Mouse (Mus musculus) heart, embryonic 13.5 days (tissue): Measurements from ENCODE around the gene Gm49391. TPM values are rescaled to one million over a fixed set of nuclear protein-coding genes. Genes with fewer than 3 reads are reported as not detected.

Experiments
- ATAC-seq: fragments of 200-750 bp; cut with Nextera tagmentation; 2 replicates; pipeline ENCODE4 v1.8.0; 2017; ENCODE audit warnings: moderate TSS enrichment; ENCODE audit not compliant: insufficient number of reproducible peaks, low FRiP score, low TSS enrichment; ENCODE audit errors: extremely low read depth
- H3K27ac ChIP-seq: fragments of 300-500 bp; sonication (generic); replicated peaks from 2 replicates; pipeline ENCODE4 v1.5.1; 2015; ENCODE audit warnings: moderate library complexity, mild to moderate bottlenecking, inconsistent platforms
- H3K27me3 ChIP-seq: fragments of 300-500 bp; sonication (generic); replicated peaks from 2 replicates; pipeline ENCODE4 v1.6.1; 2015; ENCODE audit warnings: mild to moderate bottlenecking, inconsistent platforms
- H3K36me3 ChIP-seq: fragments of 300-500 bp; sonication (generic); 2 replicates; pipeline ENCODE4 v1.6.1; 2015; ENCODE audit warnings: mild to moderate bottlenecking, inconsistent platforms
- H3K4me1 ChIP-seq: fragments of 300-500 bp; sonication (generic); 2 replicates; pipeline ENCODE4 v1.6.1; 2015; ENCODE audit warnings: inconsistent platforms
- H3K4me2 ChIP-seq: fragments of 300-500 bp; sonication (generic); 2 replicates; pipeline ENCODE4 v1.6.1; 2015; ENCODE audit warnings: inconsistent platforms, mild to moderate bottlenecking, moderate library complexity
- H3K4me3 ChIP-seq: fragments of 300-500 bp; sonication (generic); 2 replicates; pipeline ENCODE4 v1.5.1; 2015; ENCODE audit warnings: moderate library complexity, mild to moderate bottlenecking, inconsistent platforms
- H3K9ac ChIP-seq: fragments of 300-500 bp; sonication (generic); 2 replicates; pipeline ENCODE4 v1.6.1; 2015; ENCODE audit warnings: inconsistent platforms, mild to moderate bottlenecking, moderate library complexity
- H3K9me3 ChIP-seq: fragments of 300-500 bp; sonication (generic); 2 replicates; pipeline ENCODE4 v1.6.1; 2016; ENCODE audit warnings: inconsistent platforms
- WGBS: fragments of 180-500 bp; shearing (Covaris S2); methylation state at CpG from one replicate; pipeline ENCODE4 v1.1.7; 2015; ENCODE audit warnings: mixed read lengths; 5-methylcytosine and 5-hydroxymethylcytosine counted together
- polyA plus RNA-seq: library from polyadenylated mRNA; unstranded; fragments of >200 nt; fragmentation: Nextera tagmentation; extraction: Ambion mirVana; gene quantifications from 2 replicates; pipeline ENCODE4 v1.2.1, GENCODE M21; 2015

Gene Gm49391
- polyA plus RNA-seq, 1 experiment from 2014 or later = 3.9 TPM

- no peak within 1 kb of the TSS for H3K4me3 ChIP-seq
- H3K9ac ChIP-seq = no peak within 1 kb of the TSS
- ATAC-seq = no peak
- H3K27me3 ChIP-seq = no peaks in the 10 kb centered on the region
- H3K27ac ChIP-seq = no peak within 1 kb of the TSS
- 40% methylated on average over 1 of the region's 1 CpGs for WGBS
- no peak within 1 kb of the TSS for H3K4me2 ChIP-seq
- no peaks in the 10 kb centered on the region for H3K36me3 ChIP-seq
- no peaks in the 10 kb centered on the region for H3K4me1 ChIP-seq
- no peaks in the 10 kb centered on the region for H3K9me3 ChIP-seq
These were observed 72.1 kb downstream of the Gm49391 start, which contains the start of gene 4930486L24Rik for GRCm38 (mm10) chr13:60864281-60864680. Gene 4930486L24Rik, minus strand, starts transcription at chr13:60864475.

DNA sequence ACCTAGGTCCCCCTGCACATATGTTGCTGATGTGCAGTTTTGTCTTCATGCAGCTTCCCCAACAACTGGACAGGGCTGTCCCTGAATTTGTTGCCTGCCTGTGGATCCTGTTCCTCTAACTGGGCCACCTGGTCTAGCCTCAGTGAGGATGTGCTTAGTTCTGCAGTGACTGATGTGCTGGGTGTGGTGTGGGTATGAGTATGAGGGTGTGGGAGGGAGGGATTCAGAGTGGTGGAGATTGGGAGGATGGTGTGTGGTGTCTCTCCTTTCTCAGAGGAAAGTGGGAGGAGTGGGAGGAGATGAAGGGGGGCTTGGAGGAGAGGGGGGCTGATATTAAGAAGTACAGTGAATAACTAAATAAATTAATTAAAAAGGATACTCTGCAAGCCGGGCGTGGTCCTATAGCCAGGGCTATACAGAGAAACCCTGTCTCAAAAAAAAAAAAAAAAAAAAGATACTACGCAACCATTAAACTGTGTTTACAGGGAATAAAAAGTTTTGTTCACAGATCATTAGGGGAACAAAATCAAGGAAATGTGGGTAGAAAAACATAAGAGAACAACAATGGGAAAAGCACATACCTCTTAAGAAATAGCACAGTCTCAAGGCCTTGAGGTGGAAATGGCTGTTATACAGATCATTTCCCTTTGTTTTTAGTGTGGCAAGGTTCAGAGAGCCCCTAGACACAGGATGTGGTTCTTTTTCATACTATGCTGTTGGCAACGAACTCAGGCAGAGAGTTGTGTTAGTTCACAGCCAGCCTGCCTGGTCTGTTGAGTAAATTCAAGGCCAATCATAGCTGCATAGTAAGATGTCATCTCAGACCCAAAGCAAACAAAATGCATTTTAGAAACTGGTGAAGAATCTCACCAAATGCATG lies 87.9 kb downstream of the Gm49391 start:
- Histone ChIP-seq H3K27me3 (no peaks in the 10 kb centered on the region), H3K27ac (no peak overlapping the region; the same call in 1 of the 2 replicates), H3K36me3 (no peaks in the 10 kb centered on the region), H3K9ac (no peak overlapping the region), H3K4me3 (no peak overlapping the region), H3K4me2 (no peak overlapping the region), H3K9me3 (no peaks in the 10 kb centered on the region), H3K4me1 (no peaks in the 10 kb centered on the region)
- ATAC-seq = no peak
- 77% methylated on average over 4 of the region's 4 CpGs for WGBS

Other genes with a start within 250 kb of the Gm49391 start
- not detected in 2 replicates for gene BC051665, start 150.2 kb downstream of the Gm49391 start, polyA plus RNA-seq
- gene Ctsll3, start 133.7 kb downstream of the Gm49391 start, polyA plus RNA-seq = not detected in 2 replicates
- gene 4930486L24Rik, start 72.1 kb downstream of the Gm49391 start, polyA plus RNA-seq = 0.76 TPM in 1 of 2 replicates, not detected in the other
- gene Gm49392, start 39.7 kb downstream of the Gm49391 start, polyA plus RNA-seq = 0.48 TPM in 1 of 2 replicates, not detected in the other
- gene Ctla2b, start 39.1 kb downstream of the Gm49391 start, polyA plus RNA-seq = 6.5 and 9.0 TPM in 2 replicates
- not detected in 2 replicates for gene Tpbpb, start 31.7 kb downstream of the Gm49391 start, polyA plus RNA-seq
- gene Gm49393, start 981 bp downstream of the Gm49391 start, polyA plus RNA-seq = not detected in 2 replicates
- gene Ctla2a, start 54 bp upstream of the Gm49391 start, polyA plus RNA-seq = 86.3 and 102 TPM in 2 replicates
- gene Tpbpa, start 5.4 kb upstream of the Gm49391 start, polyA plus RNA-seq = not detected in 2 replicates
- 0.11 and 0.24 TPM in 2 replicates for gene Ctsj, start 69.4 kb upstream of the Gm49391 start, polyA plus RNA-seq
- not detected in 2 replicates for gene Ctsq, start 104.1 kb upstream of the Gm49391 start, polyA plus RNA-seq
- gene Ctsr, start 227.7 kb upstream of the Gm49391 start, polyA plus RNA-seq = not detected in 2 replicates